Mouse (Mus musculus) retina, embryonic 14.5 days (tissue): ENCODE data around the gene Arhgap10.

Experiments used
- DNase-seq: peaks from one replicate; pipeline ENCODE4 v3.0.0-alpha.2; 2015; ENCODE audit warnings: low spot score

Gene Arhgap10

DNA sequence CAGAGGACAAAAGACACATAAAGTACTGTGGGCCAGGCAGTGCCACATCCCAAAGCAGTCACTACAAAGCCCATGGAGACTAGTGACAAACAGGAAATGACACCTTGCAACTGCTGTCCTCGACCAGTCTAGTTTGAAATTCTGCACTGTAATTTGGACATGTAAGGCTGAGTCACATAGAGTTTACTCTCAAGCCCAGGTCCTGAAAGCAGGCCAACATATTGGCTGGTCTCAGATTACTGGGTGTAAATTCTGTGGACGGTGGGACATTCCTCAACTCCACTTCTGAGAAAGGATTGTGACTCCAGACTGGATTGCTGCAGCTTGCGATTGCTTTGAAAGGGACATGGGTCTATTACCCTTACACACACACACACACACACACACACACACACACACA, 229.7 kb downstream of the Arhgap10 start:
- no peak for DNase-seq

DNA sequence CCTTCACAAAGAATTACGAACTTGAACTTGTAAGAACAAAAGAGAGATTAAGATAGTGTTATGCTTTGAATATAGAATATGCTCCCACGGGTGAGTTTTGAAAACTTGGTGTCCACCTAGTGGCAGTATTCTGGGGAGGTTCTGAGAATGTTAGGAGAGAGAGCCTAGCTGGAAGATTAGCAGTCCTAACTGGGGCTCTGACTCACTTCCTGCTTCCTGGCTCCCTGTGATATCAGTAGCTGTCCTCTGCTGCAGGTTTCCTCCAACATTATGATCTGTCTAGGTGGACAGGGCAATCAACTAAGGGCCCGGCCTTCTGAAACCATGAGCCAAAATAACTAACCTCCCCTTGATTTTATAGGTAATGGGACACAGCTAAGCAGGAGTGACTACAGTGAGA, 233.3 kb downstream of the Arhgap10 start:
- no peak for DNase-seq

DNA sequence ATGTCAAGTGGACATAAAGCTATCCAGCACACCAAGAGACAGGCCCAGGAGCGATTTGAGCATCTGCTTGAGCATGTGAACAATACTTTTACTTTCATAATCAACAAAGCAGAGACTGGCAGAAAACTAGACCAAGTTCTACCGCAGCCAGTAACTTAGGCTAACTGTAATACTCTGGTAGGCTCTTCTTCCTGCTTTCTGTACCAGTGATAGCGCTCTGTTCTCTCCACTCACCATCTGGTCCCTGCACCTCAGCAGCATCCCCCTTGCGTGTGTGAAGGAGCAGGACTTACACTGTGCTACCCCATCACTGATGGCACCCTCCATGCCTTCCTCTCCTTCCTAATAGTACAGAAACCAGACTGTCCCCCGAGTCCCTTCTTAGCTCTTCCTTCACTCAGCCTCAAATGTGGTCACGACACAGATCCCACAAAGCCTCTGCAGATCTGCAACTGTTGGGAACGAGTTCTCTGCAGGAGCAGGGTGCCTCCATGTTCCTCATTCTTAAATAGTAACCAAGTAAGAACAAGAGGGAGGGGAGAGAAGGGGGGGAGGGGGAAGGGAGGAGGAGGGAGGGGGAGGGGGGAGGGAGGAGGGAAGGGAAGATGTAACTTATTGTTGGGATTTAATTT, 235.0 kb downstream of the Arhgap10 start:
- DNase-seq: no peak

DNA sequence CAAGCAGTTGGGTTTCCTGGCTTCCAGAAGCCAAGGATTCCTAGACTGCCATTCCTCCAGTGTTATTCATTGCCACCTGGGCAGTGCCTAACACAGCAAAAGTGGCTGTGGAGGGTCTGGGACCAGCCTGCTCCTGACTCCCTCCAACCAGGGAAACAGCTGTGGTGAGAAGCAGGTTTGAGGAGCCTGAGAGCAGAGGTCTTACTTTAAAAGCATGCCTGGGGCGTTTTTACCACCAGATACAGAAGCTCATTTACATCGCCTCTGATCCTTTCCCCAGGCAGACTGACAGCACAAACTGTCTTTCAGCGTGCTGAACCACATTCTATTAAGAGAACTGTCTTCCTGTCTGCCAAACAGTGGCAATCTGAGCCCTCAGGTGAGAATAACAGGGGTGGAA, 237.8 kb downstream of the Arhgap10 start:
- no peak for DNase-seq

DNA sequence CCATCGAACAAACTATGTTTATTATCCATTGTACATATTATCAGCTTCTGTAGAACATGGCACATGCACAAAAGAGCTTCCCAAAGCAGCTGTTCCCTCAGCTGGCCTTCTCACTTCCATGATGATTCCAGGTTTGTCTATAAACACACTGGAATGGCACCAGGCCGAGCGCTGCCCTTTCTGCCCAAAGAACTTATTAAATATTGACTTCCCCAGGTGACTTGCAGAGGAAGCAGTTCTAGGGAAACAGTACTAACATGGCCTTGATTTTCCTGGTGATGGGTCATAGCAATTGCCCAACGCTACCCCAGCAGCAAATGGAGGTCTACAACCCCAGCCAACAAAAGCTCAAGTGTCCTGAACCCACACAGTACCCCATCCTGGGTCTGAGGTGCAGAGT, 239.5 kb downstream of the Arhgap10 start:
- DNase-seq: no peak

- DNase-seq: no peak
Observed at GRCm38 (mm10) chr8:77276827-77277226, 240.9 kb downstream of the Arhgap10 start.

DNA sequence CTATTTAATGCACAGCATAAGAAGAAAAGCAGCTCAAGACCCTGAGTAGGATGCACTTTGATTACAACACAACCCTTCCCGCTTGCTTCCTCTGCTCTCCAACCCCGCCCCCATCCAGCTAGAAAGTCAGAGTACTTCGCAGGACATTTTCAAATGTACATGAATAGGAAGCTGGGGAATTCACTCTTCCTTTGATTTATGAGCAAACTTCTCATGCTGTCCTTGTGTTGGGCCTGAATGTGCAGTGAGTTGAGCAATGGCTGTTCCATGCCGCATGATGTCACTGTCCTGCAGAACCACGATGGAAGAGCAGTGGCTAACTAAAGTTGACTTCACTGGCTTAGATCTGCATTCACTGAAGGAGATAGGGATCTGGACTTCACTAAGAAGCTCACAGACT, 242.2 kb downstream of the Arhgap10 start:
- DNase-seq: no peak

GRCm38 (mm10) chr8:77272136-77272535, 245.6 kb downstream of the Arhgap10 start:
- no peak for DNase-seq

- no peak for DNase-seq
Observed at GRCm38 (mm10) chr8:77267941-77268405, 249.8 kb downstream of the Arhgap10 start.

GRCm38 (mm10) chr8:77262216-77263009, 255.3 kb downstream of the Arhgap10 start:
- DNase-seq: no peak

- no peak for DNase-seq
Observed at GRCm38 (mm10) chr8:77261215-77261614, 256.5 kb downstream of the Arhgap10 start.

- no peak for DNase-seq
Observed at GRCm38 (mm10) chr8:77257085-77257451, 260.7 kb downstream of the Arhgap10 start.

GRCm38 (mm10) chr8:77256450-77257084, 261.2 kb downstream of the Arhgap10 start:
- DNase-seq: no peak

GRCm38 (mm10) chr8:77254466-77254865, 263.3 kb downstream of the Arhgap10 start:
- no peak for DNase-seq

GRCm38 (mm10) chr8:77251134-77251533, 266.6 kb downstream of the Arhgap10 start:
- no peak for DNase-seq

- DNase-seq: no peak
Observed at GRCm38 (mm10) chr8:77250094-77250493, 267.7 kb downstream of the Arhgap10 start.

DNA sequence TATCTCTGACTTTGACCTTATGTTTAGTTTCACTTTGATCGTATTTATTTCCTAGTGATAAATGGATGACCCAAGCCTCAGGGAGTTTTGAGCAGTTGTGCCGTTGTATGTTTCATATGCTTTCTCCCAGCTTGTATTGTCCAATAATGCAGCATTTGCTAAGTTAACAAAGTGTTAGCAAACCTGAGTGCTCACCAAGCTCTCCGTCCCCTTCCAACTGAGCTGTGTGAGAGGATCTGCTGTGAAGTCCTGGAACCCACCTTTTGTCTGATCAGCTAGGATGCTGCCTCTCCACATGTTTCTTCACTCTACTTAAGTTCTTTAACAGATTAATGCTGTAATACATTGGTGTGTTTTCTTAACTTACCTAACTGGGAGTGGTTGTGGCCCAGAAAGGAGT, 276.4 kb downstream of the Arhgap10 start:
- no peak for DNase-seq

DNA sequence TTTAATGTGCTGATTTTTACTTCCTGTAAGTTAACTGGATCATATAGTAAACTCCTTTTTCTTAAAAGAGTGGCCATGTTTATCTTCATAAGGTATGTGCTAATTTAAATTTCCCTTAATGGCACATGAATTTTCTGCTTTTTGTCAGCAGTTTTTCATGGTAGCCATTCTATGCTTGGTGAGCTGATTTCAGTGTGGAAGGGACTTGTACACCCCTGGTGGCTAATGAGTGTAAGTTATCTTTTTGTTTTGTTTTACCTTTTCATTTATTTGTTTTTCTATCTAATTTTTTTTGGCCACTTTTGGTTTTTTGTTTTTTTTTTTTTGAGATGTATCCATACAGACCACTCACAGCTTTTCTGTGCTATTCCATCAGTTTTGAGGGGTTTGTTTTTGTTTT, 278.3 kb downstream of the Arhgap10 start:
- DNase-seq: no peak

DNA sequence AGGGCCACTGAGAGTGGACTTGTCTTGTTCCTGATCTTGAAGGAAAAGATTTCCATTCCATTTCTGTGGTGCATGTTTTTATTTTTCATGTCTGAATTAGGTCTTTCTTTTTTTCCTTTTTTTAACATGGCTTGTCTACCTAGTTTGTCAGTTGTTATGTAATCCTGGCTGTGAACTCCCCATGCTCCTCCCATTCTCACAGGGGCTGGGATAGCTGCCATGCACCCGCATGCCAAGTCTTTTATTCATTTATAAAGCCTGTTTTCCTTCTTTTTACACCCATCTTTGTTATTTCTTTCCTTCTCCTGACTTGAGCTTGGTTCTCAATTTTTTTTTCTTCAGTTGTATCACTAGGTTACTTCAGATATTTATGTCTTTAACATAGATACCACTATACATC, 281.1 kb downstream of the Arhgap10 start:
- no peak for DNase-seq

DNA sequence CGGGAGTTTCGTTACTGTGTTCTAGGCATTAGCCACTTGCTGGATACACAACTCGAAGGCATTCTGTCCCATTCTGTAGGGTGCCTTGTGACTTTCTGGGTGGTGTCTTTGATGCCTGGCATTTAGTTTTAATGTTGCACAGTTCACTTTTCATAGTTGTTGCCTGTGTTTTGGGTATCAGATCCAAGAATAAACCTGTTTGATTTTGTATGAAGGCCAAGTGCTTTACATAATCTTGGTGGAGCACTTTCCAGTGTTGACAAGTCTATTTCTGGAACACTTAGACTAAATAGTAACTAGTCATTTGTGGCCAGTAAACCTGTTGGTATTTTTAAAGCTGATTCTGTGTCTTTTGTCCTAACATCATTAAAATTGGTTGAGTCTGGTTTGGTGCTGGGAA, 285.3 kb downstream of the Arhgap10 start:
- DNase-seq: no peak

- DNase-seq: no peak
Observed at GRCm38 (mm10) chr8:77231834-77232233, 285.9 kb downstream of the Arhgap10 start.

- DNase-seq: no peak
Observed at GRCm38 (mm10) chr8:77231211-77231610, 286.5 kb downstream of the Arhgap10 start.

GRCm38 (mm10) chr8:77228688-77229087, 289.1 kb downstream of the Arhgap10 start:
- peak; percentile 30 for DNase-seq
